Mouse (Mus musculus): ENCODE data around the gene Card9.

GRCm38 (mm10) chr2:26352291-26352910, 8.3 kb downstream of the Card9 start:
- TF ChIP-seq CTCF (IDR thresholded peaks at IDR 0.05; ENCODE audit: insufficient read depth, low read depth, low read length) (no peak; the same call in 1 of the 2 replicates), POLR2A (IDR thresholded peaks at IDR 0.05; ENCODE audit: insufficient read depth, low read depth, low read length) (no peak)
